Mouse (Mus musculus): ENCODE data around the gene Olfr187. TPM values are rescaled to one million over a fixed set of nuclear protein-coding genes. Genes with fewer than 3 reads are reported as not detected.
"Not testable (repeated sequence)": the region's sequence is repeated elsewhere in the genome, so short reads cannot be mapped to it uniquely, and the experiment has no call there.

Gene Olfr187
- not detected in 2 replicates for total RNA-seq (2021)
- long read RNA-seq, experiment 1 = 0 reads
- long read RNA-seq, experiment 2 = 0 reads

GRCm38 (mm10) chr16:59039710-59040109 is at the start of gene Olfr187:
Gene Olfr187 (minus strand): TSS chr16:59039767.
- DNase-seq = no peak

DNA sequence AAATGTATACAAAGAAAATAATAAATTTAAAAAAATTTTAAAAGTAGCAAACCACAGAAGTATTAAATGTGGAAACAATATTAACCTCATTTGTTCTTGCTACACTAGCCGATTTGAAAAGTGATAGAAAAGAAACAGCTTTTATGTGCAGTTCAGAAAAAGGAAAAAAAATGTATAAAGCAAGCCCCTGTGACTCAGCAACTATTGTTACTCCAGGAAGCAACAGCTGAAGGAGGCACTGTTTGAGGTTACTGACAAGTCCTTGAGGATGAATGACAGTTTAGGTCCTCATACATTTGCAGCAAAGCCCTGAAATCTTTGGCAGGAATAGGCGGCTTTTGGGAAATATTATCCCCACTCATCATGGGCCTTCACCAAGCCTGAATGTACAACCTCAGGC is 41.5 kb upstream of the Olfr187 start:
- DNase-seq = not testable (repeated sequence)

- DNase-seq = no peak
These were observed 38.3 kb upstream of the Olfr187 start, which contains the start of gene Olfr190 for GRCm38 (mm10) chr16:59077905-59078304. Gene Olfr190 (minus strand): TSS chr16:59078005.

- no peak for DNase-seq
These were observed 34.0 kb upstream of the Olfr187 start for GRCm38 (mm10) chr16:59073520-59073919.

GRCm38 (mm10) chr16:59071755-59072154 is 32.2 kb upstream of the Olfr187 start:
- no peak for DNase-seq

DNA sequence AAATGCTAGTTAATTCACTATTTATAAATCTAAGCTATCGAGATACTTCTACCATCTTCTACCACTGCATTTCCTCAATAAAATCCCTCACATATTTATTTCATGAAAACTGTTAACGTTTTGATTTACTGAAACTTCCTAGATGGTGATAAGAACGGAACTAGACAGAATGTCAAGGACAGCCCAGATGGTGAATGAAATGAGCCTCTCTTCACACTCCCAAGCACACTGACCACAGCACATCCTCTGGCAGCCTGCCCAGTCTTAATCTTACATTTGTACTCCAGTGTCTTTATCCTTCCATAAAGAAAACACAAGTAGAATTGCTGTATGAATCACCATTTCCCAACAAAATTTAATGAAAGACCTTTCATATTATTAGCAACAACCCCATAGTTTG is 22.8 kb upstream of the Olfr187 start:
- not testable (repeated sequence) for DNase-seq

- DNase-seq = not testable (repeated sequence)
These were observed 9.7 kb upstream of the Olfr187 start for GRCm38 (mm10) chr16:59049286-59049685.

- DNase-seq = no peak
These were observed 9.3 kb upstream of the Olfr187 start for GRCm38 (mm10) chr16:59048860-59049259.

GRCm38 (mm10) chr16:59047579-59047978 is 8.0 kb upstream of the Olfr187 start:
- DNase-seq = no peak

GRCm38 (mm10) chr16:59045835-59046234 is 6.3 kb upstream of the Olfr187 start:
- DNase-seq = no peak

GRCm38 (mm10) chr16:59030191-59030590 is 9.4 kb downstream of the Olfr187 start, which contains the start of gene Olfr186:
Gene Olfr186 (minus strand): TSS chr16:59030291.
- no peak for DNase-seq

GRCm38 (mm10) chr16:59013357-59014018 is 26.1 kb downstream of the Olfr187 start:
- DNase-seq = no peak

DNA sequence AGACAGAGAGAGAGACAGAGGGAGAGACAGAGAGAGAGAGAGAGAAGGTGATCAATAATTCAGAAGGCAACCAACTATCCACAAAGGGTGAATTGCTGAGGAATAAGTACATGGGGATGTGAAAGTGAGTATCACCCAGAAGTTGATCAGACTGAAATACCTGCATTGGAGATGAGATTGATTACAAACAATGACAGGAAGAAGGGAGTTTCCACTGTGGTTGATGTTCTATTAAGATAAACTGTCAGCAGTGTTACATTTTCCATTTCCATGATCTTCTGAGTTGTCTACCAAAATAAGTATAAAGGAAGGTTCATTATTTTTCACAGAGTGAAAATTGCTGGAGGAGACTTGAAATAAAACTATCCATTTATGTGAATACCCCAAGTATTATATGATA is 32.4 kb downstream of the Olfr187 start:
- no peak for DNase-seq

DNA sequence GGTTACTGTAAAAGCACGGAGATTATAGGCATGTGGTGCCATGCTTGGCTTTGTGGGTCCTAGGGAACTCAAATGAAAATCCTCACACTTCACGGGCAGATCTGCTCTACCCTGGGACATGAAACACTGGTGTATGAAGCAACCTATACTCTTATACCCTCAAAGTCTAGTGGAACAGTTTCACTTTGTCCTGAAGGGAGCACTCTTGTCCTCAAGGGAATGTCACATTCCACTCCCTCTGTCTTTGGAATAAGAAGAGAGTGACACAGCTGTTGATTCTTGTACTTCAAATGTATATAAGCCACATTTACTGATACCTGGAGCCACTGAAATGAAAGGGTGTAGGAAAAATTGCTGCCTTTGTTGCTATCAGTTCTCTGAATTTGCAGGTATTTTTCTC is 44.5 kb downstream of the Olfr187 start, which contains the start of gene Olfr183:
Gene Olfr183, plus strand, starts transcription at position 301 of the 400 bp plus-strand sequence.
- no peak for DNase-seq

Other genes starting within 250 kb of the Olfr187 start
- not detected in 2 replicates for gene Olfr173, start 239.5 kb downstream of the Olfr187 start, total RNA-seq (2021)
- not detected in 2 replicates for gene Olfr175-ps1, start 213.0 kb downstream of the Olfr187 start, total RNA-seq (2021)
- gene Olfr177, start 165.0 kb downstream of the Olfr187 start, total RNA-seq (2021) = not detected in 2 replicates
- gene Olfr178, start 147.7 kb downstream of the Olfr187 start, total RNA-seq (2021) = not detected in 2 replicates
- gene Olfr181, start 111.0 kb downstream of the Olfr187 start, total RNA-seq (2021) = not detected in 2 replicates
- not detected in 2 replicates for gene Olfr180, start 110.4 kb downstream of the Olfr187 start, total RNA-seq (2021)
- not detected in 2 replicates for gene Olfr183, start 44.4 kb downstream of the Olfr187 start, total RNA-seq (2021)
- not detected in 2 replicates for gene Olfr186, start 9.5 kb downstream of the Olfr187 start, total RNA-seq (2021)
- not detected in 2 replicates for gene Olfr190, start 38.2 kb upstream of the Olfr187 start, total RNA-seq (2021)
- not detected in 2 replicates for gene Olfr191, start 50.1 kb upstream of the Olfr187 start, total RNA-seq (2021)
- gene Olfr193, start 72.1 kb upstream of the Olfr187 start, total RNA-seq (2021) = not detected in 2 replicates
- not detected in 2 replicates for gene Olfr194, start 81.3 kb upstream of the Olfr187 start, total RNA-seq (2021)
- gene Olfr195, start 107.3 kb upstream of the Olfr187 start, total RNA-seq (2021) = not detected in 2 replicates
- not detected in 2 replicates for gene Olfr196, start 130.7 kb upstream of the Olfr187 start, total RNA-seq (2021)
- not detected in 2 replicates for gene Olfr198, start 163.8 kb upstream of the Olfr187 start, total RNA-seq (2021)
- gene Olfr199, start 180.0 kb upstream of the Olfr187 start, total RNA-seq (2021) = not detected in 2 replicates
- not detected in 2 replicates for gene Olfr201, start 232.9 kb upstream of the Olfr187 start, total RNA-seq (2021)
- gene Olfr202, start 247.0 kb upstream of the Olfr187 start, total RNA-seq (2021) = not detected in 2 replicates

All from adrenal gland, postnatal 14 days (tissue).